Mouse (Mus musculus): ENCODE measurements around the gene Cdc42bpg.
A peak's percentile ranks its signal among the peaks of the same experiment; 100 is the strongest.

Gene Cdc42bpg

GRCm38 (mm10) chr19:6348717-6349116, 42.5 kb downstream of the Cdc42bpg start:
- no peak for DNase-seq (ENCODE audit: low read depth, low spot score)

GRCm38 (mm10) chr19:6349215-6349983, 43.1 kb downstream of the Cdc42bpg start:
- DNase-seq (ENCODE audit: low read depth, low spot score): no peak

DNA sequence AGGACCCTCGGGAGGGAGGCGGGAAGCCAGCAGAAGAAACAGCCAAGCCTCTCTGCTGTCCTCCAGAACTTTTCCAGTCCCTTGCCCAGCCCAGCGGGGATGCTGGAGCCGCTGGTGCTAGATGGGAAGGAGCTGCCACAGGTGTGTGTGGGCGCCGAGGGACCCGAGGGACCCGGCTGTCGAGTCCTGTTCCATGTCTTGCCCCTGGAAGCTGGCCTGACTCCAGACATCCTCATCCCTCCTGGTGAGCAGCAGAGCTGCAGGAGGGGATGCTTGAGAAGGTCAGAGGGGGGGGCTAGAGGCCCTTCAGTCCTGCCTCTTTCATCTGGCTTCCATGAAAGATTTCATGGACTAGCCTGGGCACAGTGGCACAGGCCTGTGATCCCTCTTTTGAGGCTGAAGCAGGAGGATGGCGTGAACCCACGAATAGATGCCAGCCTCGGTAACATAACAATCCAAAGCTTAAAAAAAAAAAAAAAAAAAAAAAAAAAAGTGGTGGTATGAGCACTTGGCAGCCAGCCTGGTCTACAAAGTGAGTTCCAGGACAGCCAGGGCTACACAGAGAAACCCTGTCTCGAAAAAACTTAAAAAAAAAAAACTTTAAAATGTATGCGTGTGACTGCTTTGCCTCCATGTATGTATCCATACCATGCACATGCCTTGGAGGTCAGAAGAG, 45.3 kb downstream of the Cdc42bpg start:
- no peak for DNase-seq (ENCODE audit: low read depth, low spot score)

- no peak for DNase-seq (ENCODE audit: low read depth, low spot score)
Observed at GRCm38 (mm10) chr19:6352107-6352505, 45.9 kb downstream of the Cdc42bpg start.

DNA sequence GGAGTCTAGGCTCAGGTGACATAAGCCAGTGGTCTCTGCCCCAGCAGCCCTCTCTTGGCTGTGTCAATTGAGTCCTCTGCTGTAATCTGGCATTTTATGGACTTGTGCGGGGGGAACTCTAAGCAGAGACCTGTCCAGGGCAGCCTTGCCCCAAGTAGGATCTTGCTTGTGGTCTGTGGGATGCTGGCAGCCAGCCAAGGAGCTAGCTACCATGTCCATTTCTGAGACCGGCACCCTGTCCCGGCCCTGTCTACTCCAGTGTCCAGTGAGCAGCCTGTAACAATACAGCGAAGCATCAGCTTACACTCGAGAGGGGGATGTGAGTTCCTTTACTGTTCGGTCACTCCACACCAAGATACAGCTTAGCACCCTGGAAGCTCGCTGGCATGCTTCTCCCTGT, 47.8 kb downstream of the Cdc42bpg start:
- no peak for DNase-seq (ENCODE audit: low read depth, low spot score)

GRCm38 (mm10) chr19:6361291-6361690, 55.0 kb downstream of the Cdc42bpg start:
- no peak for DNase-seq (ENCODE audit: low read depth, low spot score)

- DNase-seq (ENCODE audit: low read depth, low spot score): no peak
Observed at GRCm38 (mm10) chr19:6363091-6363410, 56.8 kb downstream of the Cdc42bpg start.

DNA sequence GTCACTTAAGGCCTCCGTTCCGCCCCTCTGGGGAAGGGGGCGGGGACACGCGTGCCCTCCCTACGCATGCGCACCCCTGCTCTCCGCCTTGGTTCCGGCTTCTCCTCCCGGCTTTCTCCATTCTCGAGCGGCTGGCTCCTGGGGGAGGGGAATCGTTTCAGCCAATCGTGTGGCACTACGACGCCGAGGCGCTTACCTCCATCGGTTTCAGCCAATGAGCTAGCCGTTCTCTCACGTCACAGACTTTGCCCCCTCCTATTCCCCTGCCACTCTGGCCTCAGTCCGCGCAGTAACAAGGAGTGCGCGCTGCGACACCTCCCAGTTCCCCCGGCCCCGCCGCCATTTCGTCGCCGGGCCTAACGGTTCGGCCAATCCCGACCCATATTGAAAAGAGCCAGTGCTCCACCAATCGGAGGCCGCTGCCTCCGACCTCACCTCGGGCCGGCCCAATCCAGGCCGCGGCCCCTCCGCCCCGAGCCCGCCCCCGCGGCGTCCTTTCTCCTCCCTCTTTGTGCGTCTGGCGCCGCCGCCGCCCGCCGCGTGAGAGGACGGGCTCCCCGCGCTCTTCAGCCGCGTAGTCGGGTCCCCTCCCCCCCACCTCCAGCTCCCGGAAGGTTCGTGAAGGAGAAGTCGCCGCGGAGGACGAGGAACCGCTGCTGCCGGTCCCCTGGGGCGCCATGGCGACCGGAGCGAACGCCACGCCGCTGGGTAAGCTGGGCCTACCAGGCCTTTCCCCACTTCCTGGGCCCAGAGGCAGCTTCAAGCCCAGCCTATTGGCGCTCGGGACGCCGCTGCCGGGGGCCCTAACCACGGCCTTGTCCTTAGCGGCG, 57.4 kb downstream of the Cdc42bpg start, which contains the start of gene Sf1:
Sf1 (plus strand) TSS at position 280 of the 830 bp plus-strand sequence.
- DNase-seq (ENCODE audit: low read depth, low spot score): peak; percentile 100

DNA sequence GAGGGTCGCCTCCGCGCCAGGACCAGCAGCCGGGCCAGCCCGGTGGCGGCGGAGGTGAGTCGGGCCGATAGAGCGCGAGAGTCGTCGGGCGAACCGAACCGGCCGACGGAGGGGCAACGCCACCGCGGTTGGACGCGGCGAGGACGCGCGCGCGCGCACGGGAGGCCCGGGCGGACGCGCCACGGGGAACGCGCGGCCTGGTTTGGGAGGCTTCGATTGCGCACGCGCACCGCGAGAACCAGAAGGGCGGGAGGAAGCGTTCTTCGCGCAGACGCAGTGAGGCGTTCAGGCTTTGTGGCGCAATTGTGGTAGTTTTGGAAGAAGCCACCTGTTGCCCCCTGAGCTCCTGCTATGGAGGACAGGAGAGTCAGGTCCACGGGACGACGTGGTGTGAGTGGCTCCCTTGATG, 58.1 kb downstream of the Cdc42bpg start:
- peak; percentile 94 for DNase-seq (ENCODE audit: low read depth, low spot score)

GRCm38 (mm10) chr19:6364842-6365241, 58.6 kb downstream of the Cdc42bpg start:
- DNase-seq (ENCODE audit: low read depth, low spot score): no peak

- DNase-seq (ENCODE audit: low read depth, low spot score): no peak
Observed at GRCm38 (mm10) chr19:6370175-6370574, 63.9 kb downstream of the Cdc42bpg start.

- no peak for DNase-seq (ENCODE audit: low read depth, low spot score)
Observed at GRCm38 (mm10) chr19:6372433-6372832, 66.2 kb downstream of the Cdc42bpg start.

DNA sequence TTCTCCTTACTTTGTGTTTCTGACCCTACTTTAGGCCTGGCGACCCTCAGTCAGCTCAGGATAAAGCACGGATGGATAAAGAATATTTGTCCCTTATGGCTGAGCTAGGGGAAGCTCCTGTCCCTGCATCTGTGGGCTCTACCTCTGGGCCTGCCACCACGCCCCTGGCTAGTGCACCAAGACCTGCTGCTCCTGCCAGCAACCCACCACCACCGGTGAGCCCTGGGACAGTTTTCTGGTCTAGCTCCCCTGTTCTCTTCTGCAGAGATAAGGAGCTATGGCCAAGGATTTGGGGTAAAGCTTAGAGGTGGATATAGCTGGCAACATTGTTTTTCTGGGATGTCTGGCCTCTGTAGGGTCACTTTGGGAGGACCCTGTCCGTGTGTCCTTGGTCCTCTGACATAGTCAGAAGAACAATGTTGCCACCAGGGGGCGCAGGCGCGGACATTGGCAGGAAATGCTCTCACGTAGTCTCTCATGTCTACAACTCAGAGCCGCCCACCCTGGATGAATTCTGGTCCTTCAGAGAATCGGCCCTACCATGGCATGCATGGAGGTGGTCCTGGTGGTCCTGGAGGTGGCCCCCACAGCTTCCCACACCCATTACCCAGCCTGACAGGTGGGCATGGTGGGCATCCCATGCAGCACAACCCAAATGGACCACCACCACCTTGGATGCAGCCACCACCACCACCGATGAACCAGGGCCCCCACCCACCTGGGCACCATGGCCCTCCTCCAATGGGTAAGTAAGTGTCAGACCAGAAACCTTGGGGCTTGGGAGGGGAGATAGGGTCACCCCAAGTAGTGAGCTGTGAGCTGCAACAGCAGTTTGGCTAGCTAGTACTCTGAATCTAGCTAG, 67.5 kb downstream of the Cdc42bpg start:
- DNase-seq (ENCODE audit: low read depth, low spot score): peak; percentile 80

DNA sequence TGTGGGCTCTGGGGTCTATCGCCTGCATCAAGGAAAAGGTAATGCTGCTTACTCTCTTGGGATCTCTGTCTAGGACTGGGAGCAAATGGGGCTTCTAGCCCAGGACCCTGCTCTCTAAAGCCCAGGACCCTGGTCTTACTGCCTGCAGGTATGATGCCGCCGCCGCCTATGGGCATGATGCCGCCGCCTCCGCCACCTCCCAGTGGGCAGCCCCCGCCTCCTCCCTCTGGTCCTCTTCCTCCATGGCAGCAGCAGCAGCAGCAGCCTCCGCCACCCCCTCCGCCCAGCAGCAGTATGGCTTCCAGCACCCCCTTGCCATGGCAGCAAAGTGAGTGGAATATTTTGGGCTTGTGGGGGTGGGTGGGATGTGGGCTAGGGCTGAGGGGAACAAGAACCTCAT, 68.3 kb downstream of the Cdc42bpg start:
- DNase-seq (ENCODE audit: low read depth, low spot score): no peak

All from mesoderm, embryonic 11.5 days (tissue).